In genomic region chr11:96319071-96319902, GRCm38 (mm10) we compare ENCODE assay signal across 8 mouse cellular contexts. TPM values are rescaled to one million over a fixed set of nuclear protein-coding genes. Genes with fewer than 3 reads are reported as not detected.
DNase-seq lines count a peak whose midpoint lies in the region; ATAC-seq lines count a peak whose summit lies in the region.

No protein-coding gene starts in this region.

- peak; percentile 77 for DNase-seq in adrenal gland, adult 2 months
- DNase-seq in adrenal gland, postnatal 14 days = no peak
- DNase-seq in induced T-regulatory cell, adult 2 months (ENCODE audit: low read depth) = peak; percentile 48
- DNase-seq in urinary bladder, postnatal 14 days (ENCODE audit: low spot score) = no peak
- no peak for DNase-seq in layer of hippocampus, postnatal 14 days (ENCODE audit: low spot score in 2 of 2)
- DNase-seq in gastrocnemius, adult 18-20 months (ENCODE audit: low spot score) = no peak

- ATAC-seq in liver, embryonic 15.5 days (ENCODE audit: insufficient read depth) = no peak

- peaks cover 6% of the 10 kb centered on the region; the same call in 1 of the 2 replicates for H3K4me1 ChIP-seq in brown adipose tissue, adult 24 weeks (ENCODE audit: control insufficient read depth, insufficient read depth, insufficient read length, low read length)
- H3K4me1 ChIP-seq in liver, embryonic 15.5 days (replicated peaks) = no peaks in the 10 kb centered on the region; the same call in 1 of the 2 replicates

- peak overlapping the region; percentile 89 for H3K27ac ChIP-seq in brown adipose tissue, adult 24 weeks (replicated peaks; ENCODE audit: low read depth, low read length)
- peak overlapping the region; percentile 74 for H3K27ac ChIP-seq in liver, embryonic 15.5 days (replicated peaks)

- H3K4me3 ChIP-seq in brown adipose tissue, adult 24 weeks (ENCODE audit: insufficient read depth, low read depth, low read length) = peak overlapping the region; percentile 94
- H3K4me3 ChIP-seq in liver, embryonic 15.5 days (replicated peaks) = peak overlapping the region; percentile 46

- H3K4me2 ChIP-seq in liver, embryonic 15.5 days = peak overlapping the region; percentile 52

- under 1% methylated on average over 34 of the region's 34 CpGs for WGBS in liver, embryonic 15.5 days (ENCODE audit: insufficient replicate concordance)

- no peaks in the 10 kb centered on the region for H3K36me3 ChIP-seq in liver, embryonic 15.5 days (replicated peaks)

- H3K9ac ChIP-seq in liver, embryonic 15.5 days = peak overlapping the region; percentile 30; the same call in 1 of the 2 replicates

- H3K9me3 ChIP-seq in liver, embryonic 15.5 days (replicated peaks) = no peaks in the 10 kb centered on the region

- peaks cover 99% of the 10 kb centered on the region for H3K27me3 ChIP-seq in liver, embryonic 15.5 days

RNA-seq across cellular contexts. Expression of gene Hoxb4, which starts 1.2 kb away (rescaled TPM):
- total RNA-seq in adrenal gland, adult 2 months (2021) = 10 to 100 TPM; 16.7 to 21.8 TPM
- polyA plus RNA-seq in adrenal gland, adult 2 months (2012; rRNA removed) = 27.9 and 30.0 TPM in 2 replicates
- total RNA-seq in adrenal gland, postnatal 14 days (2021) = 14.0 and 15.7 TPM in 2 replicates
- polyA plus RNA-seq in brown adipose tissue, adult 24 weeks (2012; ENCODE audit: insufficient read depth, insufficient read length, missing spikeins) = 6.0 and 6.4 TPM in 2 replicates
- 0.10 TPM in 2 replicates for polyA plus RNA-seq in liver, embryonic 15.5 days (2015; fragmentation: Nextera tagmentation; extraction: Ambion mirVana)
- total RNA-seq in layer of hippocampus, postnatal 14 days (2021) = not detected
- total RNA-seq in gastrocnemius, adult 18-20 months (2021) = under 1 TPM; 0.16 to 0.31 TPM

RNA-seq across cellular contexts. Expression of gene Hoxb3, which starts 3.8 kb away (rescaled TPM):
- 10 to 100 TPM; 20.1 to 21.9 TPM for total RNA-seq in adrenal gland, adult 2 months (2021)
- 89.4 and 94.9 TPM in 2 replicates for polyA plus RNA-seq in adrenal gland, adult 2 months (2012; rRNA removed)
- total RNA-seq in adrenal gland, postnatal 14 days (2021) = 17.1 and 26.0 TPM in 2 replicates
- 1.7 and 2.0 TPM in 2 replicates for polyA plus RNA-seq in brown adipose tissue, adult 24 weeks (2012; ENCODE audit: insufficient read depth, insufficient read length, missing spikeins)
- 0.05 and 0.26 TPM in 2 replicates for polyA plus RNA-seq in liver, embryonic 15.5 days (2015; fragmentation: Nextera tagmentation; extraction: Ambion mirVana)
- not detected for total RNA-seq in layer of hippocampus, postnatal 14 days (2021)
- total RNA-seq in gastrocnemius, adult 18-20 months (2021) = under 1 TPM; 0.21 to 0.39 TPM

RNA-seq across cellular contexts. Expression of gene Hoxb5, which starts 16.2 kb away (rescaled TPM):
- 10 to 100 TPM; 15.2 to 31.6 TPM for total RNA-seq in adrenal gland, adult 2 months (2021)
- 43.4 and 45.6 TPM in 2 replicates for polyA plus RNA-seq in adrenal gland, adult 2 months (2012; rRNA removed)
- total RNA-seq in adrenal gland, postnatal 14 days (2021) = 17.1 and 18.7 TPM in 2 replicates
- 1.1 and 1.2 TPM in 2 replicates for polyA plus RNA-seq in brown adipose tissue, adult 24 weeks (2012; ENCODE audit: insufficient read depth, insufficient read length, missing spikeins)
- 0.30 and 0.37 TPM in 2 replicates for polyA plus RNA-seq in liver, embryonic 15.5 days (2015; fragmentation: Nextera tagmentation; extraction: Ambion mirVana)
- total RNA-seq in layer of hippocampus, postnatal 14 days (2021) = not detected
- under 1 TPM; 0.09 to 0.14 TPM for total RNA-seq in gastrocnemius, adult 18-20 months (2021)

RNA-seq across cellular contexts. Expression of gene Hoxb6, which starts 27.0 kb away (rescaled TPM):
- 10 to 100 TPM; 33.0 to 72.2 TPM for total RNA-seq in adrenal gland, adult 2 months (2021)
- polyA plus RNA-seq in adrenal gland, adult 2 months (2012; rRNA removed) = 201 and 210 TPM in 2 replicates
- 35.7 and 39.8 TPM in 2 replicates for total RNA-seq in adrenal gland, postnatal 14 days (2021)
- polyA plus RNA-seq in brown adipose tissue, adult 24 weeks (2012; ENCODE audit: insufficient read depth, insufficient read length, missing spikeins) = 0.91 and 1.9 TPM in 2 replicates
- polyA plus RNA-seq in liver, embryonic 15.5 days (2015; fragmentation: Nextera tagmentation; extraction: Ambion mirVana) = 0.06 TPM in 1 of 2 replicates, not detected in the other
- not detected for total RNA-seq in layer of hippocampus, postnatal 14 days (2021)
- under 1 TPM; 0.38 to 0.39 TPM for total RNA-seq in gastrocnemius, adult 18-20 months (2021)

RNA-seq across cellular contexts. Expression of gene Hoxb2, which starts 31.0 kb away (rescaled TPM):
- total RNA-seq in adrenal gland, adult 2 months (2021) = 10 to 100 TPM; 18.7 to 22.6 TPM
- 69.6 and 86.1 TPM in 2 replicates for polyA plus RNA-seq in adrenal gland, adult 2 months (2012; rRNA removed)
- 18.0 and 19.3 TPM in 2 replicates for total RNA-seq in adrenal gland, postnatal 14 days (2021)
- polyA plus RNA-seq in brown adipose tissue, adult 24 weeks (2012; ENCODE audit: insufficient read depth, insufficient read length, missing spikeins) = 3.2 and 3.7 TPM in 2 replicates
- polyA plus RNA-seq in liver, embryonic 15.5 days (2015; fragmentation: Nextera tagmentation; extraction: Ambion mirVana) = 0.75 and 1.1 TPM in 2 replicates
- not detected for total RNA-seq in layer of hippocampus, postnatal 14 days (2021)
- not detected for total RNA-seq in gastrocnemius, adult 18-20 months (2021)

Comparison
In these comparisons a context has a peak if more than half of its experiments do, and no peak if none do; other contexts are left out.
1. DNase-seq: peak in adrenal gland, adult 2 months (single experiment) and induced T-regulatory cell, adult 2 months (single experiment); none in adrenal gland, postnatal 14 days (single experiment), urinary bladder, postnatal 14 days (single experiment), layer of hippocampus, postnatal 14 days (0 of 2) and gastrocnemius, adult 18-20 months (single experiment).
2. RNA of gene Hoxb4, which starts 1.2 kb away (total RNA-seq): 16.7 to 21.8 TPM in adrenal gland, adult 2 months and 14.0 to 15.7 TPM in adrenal gland, postnatal 14 days; 0.16 to 0.31 TPM in gastrocnemius, adult 18-20 months and not detected in layer of hippocampus, postnatal 14 days; every median in the first group is over 10 times any median in the second.
3. RNA of gene Hoxb3, which starts 3.8 kb away (total RNA-seq): 20.1 to 21.9 TPM in adrenal gland, adult 2 months and 17.1 to 26.0 TPM in adrenal gland, postnatal 14 days; 0.21 to 0.39 TPM in gastrocnemius, adult 18-20 months and not detected in layer of hippocampus, postnatal 14 days; every median in the first group is over 10 times any median in the second.
4. RNA of gene Hoxb5, which starts 16.2 kb away (total RNA-seq): 15.2 to 31.6 TPM in adrenal gland, adult 2 months and 17.1 to 18.7 TPM in adrenal gland, postnatal 14 days; 0.09 to 0.14 TPM in gastrocnemius, adult 18-20 months and not detected in layer of hippocampus, postnatal 14 days; every median in the first group is over 10 times any median in the second.